Mouse (Mus musculus) heart, postnatal 0 days (tissue): ENCODE measurements at regions not wholly inside any gene's neighbourhood (a gene's known extent, or its start where the extent isn't known, plus 50 kb on each side); places are given as distances from the start of the nearest gene placed in this dataset.

Experiments
- ATAC-seq: fragments of 200-750 bp; cut with Nextera tagmentation; 2 replicates; pipeline ENCODE4 v1.8.0; 2017; ENCODE audit warnings: low read depth, moderate number of reproducible peaks, moderate library complexity; ENCODE audit not compliant: insufficient read depth
- DNase-seq: peaks from one replicate; pipeline ENCODE4 v3.0.0-alpha.2; 2016; ENCODE audit warnings: low spot score
- H3K27ac ChIP-seq: fragments of 300-500 bp; sonication (generic); 2 replicates; pipeline ENCODE4 v1.5.1; 2014; ENCODE audit warnings: low read depth, mild to moderate bottlenecking
- H3K27me3 ChIP-seq: fragments of 300-500 bp; sonication (generic); 2 replicates; pipeline ENCODE4 v1.6.1; 2014; ENCODE audit warnings: low read length, mixed read lengths; ENCODE audit not compliant: control insufficient read depth, insufficient read depth
- H3K36me3 ChIP-seq: fragments of 300-500 bp; sonication (generic); replicated peaks from 2 replicates; pipeline ENCODE4 v1.6.1; 2014; ENCODE audit warnings: low read length, mixed read lengths; ENCODE audit not compliant: control insufficient read depth, insufficient read depth
- H3K4me1 ChIP-seq: fragments of 300-500 bp; sonication (generic); 2 replicates; pipeline ENCODE4 v1.6.1; 2014; ENCODE audit warnings: antibody characterized with exemption; ENCODE audit not compliant: control insufficient read depth, insufficient read depth
- H3K4me2 ChIP-seq: fragments of 300-500 bp; sonication (generic); 2 replicates; pipeline ENCODE4 v1.6.1; 2014; ENCODE audit warnings: low read depth, mild to moderate bottlenecking, low read length, moderate library complexity
- H3K4me3 ChIP-seq: fragments of 300-500 bp; sonication (generic); 2 replicates; pipeline ENCODE4 v1.5.1; 2014; ENCODE audit warnings: low read depth, low read length
- H3K9ac ChIP-seq: fragments of 300-500 bp; sonication (generic); replicated peaks from 2 replicates; pipeline ENCODE4 v1.6.1; 2014; ENCODE audit warnings: low read depth, low read length, mixed read lengths
- H3K9me3 ChIP-seq: fragments of 300-500 bp; sonication (generic); replicated peaks from 2 replicates; pipeline ENCODE4 v1.6.1; 2016; ENCODE audit warnings: low read length; ENCODE audit not compliant: control insufficient read depth
- CTCF ChIP-seq: IDR thresholded peaks from 2 replicates; pipeline ENCODE4 v1.5.1; 2016; ENCODE audit warnings: antibody characterized with exemption, control low read depth, low read depth
- EP300 ChIP-seq: IDR thresholded peaks from 2 replicates; pipeline ENCODE4 v1.6.1; 2016; ENCODE audit warnings: antibody characterized with exemption, low read depth
- WGBS: fragments of 180-500 bp; shearing (Covaris S2); extraction: QIAGEN DNeasy Blood & Tissue Kit; methylation state at CpG from one replicate; pipeline ENCODE4 v1.1.7; 2014; 5-methylcytosine and 5-hydroxymethylcytosine counted together

GRCm38 (mm10) chr4:72384259-72384900, 183.7 kb upstream of the Tle1 start:
- DNase-seq (no peak), ATAC-seq (no peak)
- H3K36me3 ChIP-seq = no peaks in the 10 kb centered on the region
- peaks cover 3% of the 10 kb centered on the region; the same call in 1 of the 2 replicates for H3K4me1 ChIP-seq
- 92% methylated on average over 5 of the region's 5 CpGs for WGBS
- H3K27me3 ChIP-seq = peaks cover 48% of the 10 kb centered on the region; the same call in 1 of the 2 replicates
- H3K9ac ChIP-seq = no peak overlapping the region
- TF ChIP-seq CTCF (no peak), EP300 (no peak)
- no peak overlapping the region for H3K4me2 ChIP-seq
- H3K27ac ChIP-seq = no peak overlapping the region
- no peaks in the 10 kb centered on the region for H3K9me3 ChIP-seq
- H3K4me3 ChIP-seq = no peak overlapping the region

GRCm38 (mm10) chr4:72383729-72384128, 183.0 kb upstream of the Tle1 start:
- Histone ChIP-seq H3K9ac (no peak overlapping the region), H3K4me3 (no peak overlapping the region), H3K9me3 (no peaks in the 10 kb centered on the region), H3K27me3 (peaks cover 43% of the 10 kb centered on the region; the same call in 1 of the 2 replicates), H3K4me2 (no peak overlapping the region), H3K27ac (no peak overlapping the region), H3K4me1 (peaks cover 3% of the 10 kb centered on the region; the same call in 1 of the 2 replicates), H3K36me3 (no peaks in the 10 kb centered on the region)
- DNase-seq (no peak), ATAC-seq (no peak)
- 89% methylated on average over 2 of the region's 2 CpGs for WGBS
- no peak for TF ChIP-seq EP300
- TF ChIP-seq CTCF = no peak

DNA sequence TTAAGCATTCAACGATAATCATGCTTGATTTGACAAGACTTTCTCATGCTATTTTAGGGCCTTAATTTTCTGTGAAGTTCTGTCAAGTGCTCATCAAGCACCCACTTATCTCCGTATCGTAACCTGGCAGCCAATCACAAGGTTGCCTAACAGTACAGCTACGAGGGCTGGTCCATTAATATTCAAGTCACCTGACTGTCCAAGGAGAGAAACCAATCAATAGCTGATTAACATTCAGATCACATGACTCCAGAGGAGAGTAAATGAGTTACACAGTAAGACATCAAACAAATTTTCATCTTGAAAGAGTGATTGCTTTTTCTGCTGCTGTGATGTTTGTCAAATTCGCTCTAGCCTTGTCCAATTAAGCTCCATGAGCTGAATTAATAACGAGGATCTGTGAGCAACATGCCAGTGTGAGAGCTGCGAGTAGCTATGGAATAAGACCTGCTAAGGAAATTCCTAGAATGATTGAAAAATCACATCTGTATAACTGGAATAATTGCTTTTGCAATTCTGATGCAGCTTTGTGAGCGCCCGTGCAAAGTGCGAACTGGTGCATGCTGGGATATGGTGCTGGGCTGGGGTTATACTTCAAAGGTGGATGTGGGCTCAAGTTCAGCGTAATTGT, 181.9 kb upstream of the Tle1 start:
- H3K9ac ChIP-seq = no peak overlapping the region
- H3K4me1 ChIP-seq = peaks cover 3% of the 10 kb centered on the region; the same call in 1 of the 2 replicates
- DNase-seq (no peak), ATAC-seq (no peak)
- no peak overlapping the region for H3K4me3 ChIP-seq
- TF ChIP-seq EP300 (no peak), CTCF (no peak)
- no peaks in the 10 kb centered on the region for H3K9me3 ChIP-seq
- no peak overlapping the region for H3K4me2 ChIP-seq
- 78% methylated on average over 11 of the region's 11 CpGs for WGBS
- peaks cover 32% of the 10 kb centered on the region; the same call in 1 of the 2 replicates for H3K27me3 ChIP-seq
- no peaks in the 10 kb centered on the region for H3K36me3 ChIP-seq
- H3K27ac ChIP-seq = no peak overlapping the region

DNA sequence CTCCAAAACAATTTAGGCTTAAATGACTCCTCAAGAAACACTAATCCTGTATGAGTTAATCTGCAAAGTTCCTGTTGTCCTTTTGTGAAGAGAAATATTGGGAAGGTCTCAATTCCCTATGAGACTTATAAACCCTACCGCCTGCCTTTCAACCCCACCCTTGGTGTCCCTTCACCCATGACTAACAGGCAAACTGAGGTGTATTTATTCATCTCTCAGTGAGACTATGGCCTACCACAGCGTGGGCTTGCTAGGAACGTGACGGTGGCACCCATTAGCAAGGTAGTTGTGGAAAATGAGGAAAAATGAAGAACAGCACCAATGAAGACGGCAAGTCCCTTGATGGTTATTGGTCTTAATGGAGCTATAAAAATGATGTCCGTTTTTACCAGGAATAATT, 181.0 kb upstream of the Tle1 start:
- no peak overlapping the region for H3K4me3 ChIP-seq
- no peak for TF ChIP-seq EP300
- no peak for TF ChIP-seq CTCF
- H3K4me1 ChIP-seq = peaks cover 3% of the 10 kb centered on the region; the same call in 1 of the 2 replicates
- peaks cover 27% of the 10 kb centered on the region; the same call in 1 of the 2 replicates for H3K27me3 ChIP-seq
- WGBS = 87% methylated on average over 6 of the region's 6 CpGs
- no peak overlapping the region for H3K9ac ChIP-seq
- no peaks in the 10 kb centered on the region for H3K36me3 ChIP-seq
- H3K4me2 ChIP-seq = no peak overlapping the region
- no peak for ATAC-seq
- DNase-seq = no peak
- H3K9me3 ChIP-seq = no peaks in the 10 kb centered on the region
- no peak overlapping the region for H3K27ac ChIP-seq

GRCm38 (mm10) chr4:72381116-72381515, 180.4 kb upstream of the Tle1 start:
- DNase-seq (no peak), ATAC-seq (no peak)
- TF ChIP-seq CTCF (no peak), EP300 (no peak)
- no peak overlapping the region for H3K4me3 ChIP-seq
- no peak overlapping the region for H3K9ac ChIP-seq
- peaks cover 3% of the 10 kb centered on the region; the same call in 1 of the 2 replicates for H3K4me1 ChIP-seq
- no peak overlapping the region for H3K4me2 ChIP-seq
- no peaks in the 10 kb centered on the region for H3K9me3 ChIP-seq
- no peak overlapping the region for H3K27ac ChIP-seq
- H3K27me3 ChIP-seq = peaks cover 27% of the 10 kb centered on the region; the same call in 1 of the 2 replicates
- H3K36me3 ChIP-seq = no peaks in the 10 kb centered on the region
- 72% methylated on average over 3 of the region's 3 CpGs for WGBS
